Mouse (Mus musculus) spleen, postnatal 4 days (tissue): Measurements from ENCODE around the gene Avpr2.
A peak's percentile ranks its signal among the peaks of the same experiment; 100 is the strongest.

Experiments
- DNase-seq, 2 experiments: peaks; one replicate each; pipeline ENCODE4 v3.0.0; 2022; ENCODE audit warnings: low spot score in 2 of 2

The Avpr2 gene

DNA sequence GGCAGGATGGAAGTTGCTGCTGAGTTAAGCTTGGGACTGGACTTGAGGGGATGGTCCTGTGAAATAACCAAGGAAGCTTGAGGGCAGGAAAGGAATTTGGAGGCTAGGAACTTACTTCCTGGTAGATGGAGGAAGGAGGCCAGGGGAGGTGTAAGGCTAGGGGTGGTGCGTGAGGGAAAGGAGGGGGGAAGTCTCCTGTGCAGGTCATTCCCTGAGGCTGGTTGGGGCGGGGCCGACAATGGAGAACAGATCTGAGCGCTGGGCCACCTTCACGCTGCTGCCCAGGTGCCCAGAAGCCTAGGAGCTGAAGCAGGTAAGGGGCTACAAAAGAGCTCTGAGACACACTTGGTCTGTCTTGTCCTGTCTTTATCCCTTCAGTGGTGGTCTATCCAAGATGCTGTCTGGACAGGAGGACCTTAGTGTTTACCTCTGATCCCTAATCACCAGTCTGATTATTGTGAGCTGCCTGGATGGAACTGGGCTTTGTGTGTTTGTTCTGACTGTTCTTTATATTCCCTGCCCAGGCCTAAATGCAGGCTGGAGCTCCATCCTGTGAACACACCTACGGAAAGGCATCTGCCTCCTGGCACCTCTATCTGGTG is at the start of gene Avpr2:
Gene Avpr2, plus strand, starts transcription at position 552 of the 602 bp plus-strand sequence.
- no peak for DNase-seq

DNA sequence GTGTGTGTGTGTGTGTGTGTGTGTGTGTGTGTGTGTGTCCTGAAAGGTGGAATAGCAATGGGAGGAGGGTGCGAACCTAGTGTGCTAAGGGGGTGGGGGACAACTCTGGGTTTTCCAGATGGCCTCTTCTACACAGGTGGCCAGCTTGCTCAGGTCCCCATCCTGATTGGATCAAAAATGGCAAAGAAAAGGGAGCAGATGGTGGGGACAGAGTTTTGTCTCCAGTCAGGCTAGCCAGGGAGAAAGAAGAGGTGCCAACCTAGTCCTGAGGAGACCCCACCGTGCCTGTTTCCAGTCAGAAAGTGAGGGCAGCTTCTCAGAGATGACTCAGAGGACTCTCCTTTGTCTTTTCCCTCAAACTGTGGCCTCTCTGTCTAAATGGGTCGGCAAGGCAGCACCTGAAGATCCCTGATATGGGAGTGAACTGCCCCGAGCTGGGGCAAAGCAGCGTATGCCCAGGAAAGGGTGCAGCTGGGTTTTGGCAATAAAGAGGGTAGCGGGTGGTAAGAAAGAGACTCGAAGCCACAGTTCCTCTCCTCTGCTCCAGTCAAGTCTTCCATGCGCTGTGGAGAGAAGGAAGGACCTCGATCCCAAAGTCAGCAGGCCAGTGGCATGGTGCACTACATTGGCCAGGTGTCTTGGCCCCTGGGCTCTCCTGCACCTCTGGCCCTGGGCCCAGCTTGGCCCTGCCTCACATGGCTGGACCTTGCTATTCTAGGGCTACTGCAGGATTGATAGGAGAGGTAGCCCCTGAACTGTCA is 37.4 kb upstream of the Avpr2 start:
- no peak for DNase-seq

DNA sequence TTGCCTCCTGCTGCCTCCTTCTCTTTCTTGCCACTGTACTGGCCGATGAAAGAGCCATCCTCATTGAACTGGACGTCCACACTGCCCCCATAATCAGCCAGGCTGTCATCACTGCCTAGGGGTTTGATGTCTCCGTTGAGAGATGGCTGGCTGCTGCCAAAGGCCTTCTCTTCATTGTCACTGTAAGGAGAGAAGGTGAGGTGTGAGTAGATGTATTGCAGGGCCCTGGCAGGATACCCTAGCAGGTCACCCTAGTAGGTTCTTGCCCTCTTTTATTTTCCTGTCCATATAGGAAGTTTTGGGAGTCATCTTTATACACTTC is 36.9 kb upstream of the Avpr2 start:
- no peak for DNase-seq

DNA sequence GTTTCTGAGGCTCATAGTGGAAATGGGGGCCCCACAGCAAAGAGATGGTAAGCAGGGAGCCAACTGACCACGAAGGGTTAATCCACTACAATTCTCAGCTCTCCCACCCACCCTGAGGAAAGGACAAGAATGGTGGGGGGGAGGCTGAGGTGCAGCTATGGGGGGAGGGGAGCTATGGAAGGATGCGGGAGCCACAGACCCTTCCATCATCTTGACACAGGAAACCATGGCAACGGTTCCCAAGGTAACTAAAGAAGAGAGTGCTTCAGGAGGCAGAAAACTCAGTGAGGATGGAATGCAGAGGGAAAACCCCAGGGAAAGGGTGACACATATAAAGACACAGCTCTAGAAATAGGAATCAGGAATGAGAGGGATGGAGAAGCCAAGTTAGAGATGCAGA is 27.2 kb upstream of the Avpr2 start:
- DNase-seq: no peak

DNA sequence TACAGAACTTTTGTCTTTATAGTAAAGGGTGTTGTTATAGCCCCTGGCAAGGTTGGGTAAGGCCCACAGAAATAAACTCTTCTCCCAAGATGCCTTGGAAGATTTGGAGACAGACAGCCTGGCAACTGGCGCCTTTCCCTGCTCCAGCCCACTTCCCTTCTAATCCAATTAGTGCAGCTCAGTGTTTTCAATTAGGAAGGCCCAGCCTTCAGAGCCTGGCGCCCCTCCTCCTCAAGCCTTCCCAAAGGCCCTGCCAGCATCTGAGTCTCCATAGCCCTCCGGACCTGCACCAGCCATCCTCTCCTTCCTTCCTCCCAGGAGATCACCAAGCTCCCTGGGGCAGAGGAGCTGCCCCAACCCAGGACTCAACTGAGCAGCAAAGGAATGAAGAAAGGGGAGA is 24.6 kb upstream of the Avpr2 start:
- no peak for DNase-seq

DNA sequence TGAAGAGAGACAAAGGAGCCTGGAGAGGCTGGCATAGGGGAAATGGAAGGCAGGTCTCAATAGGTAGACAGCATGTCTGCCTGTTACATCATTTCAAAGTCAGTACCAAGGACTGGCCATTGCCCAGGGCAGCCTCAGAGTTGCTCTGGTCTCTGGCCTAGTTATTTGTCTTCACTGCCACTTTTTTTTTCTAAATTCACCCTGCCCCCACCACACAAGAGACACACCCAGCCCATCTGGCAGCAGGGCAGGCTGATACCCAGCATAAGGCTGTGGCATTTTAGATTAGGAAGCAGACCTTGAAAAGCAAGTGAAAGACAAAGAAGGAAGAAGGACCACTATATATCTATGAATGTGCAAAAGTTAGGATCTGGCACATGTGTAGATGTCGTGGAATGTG is 24.1 kb upstream of the Avpr2 start:
- DNase-seq: peak in 1 of 2 experiments; percentile 28

DNA sequence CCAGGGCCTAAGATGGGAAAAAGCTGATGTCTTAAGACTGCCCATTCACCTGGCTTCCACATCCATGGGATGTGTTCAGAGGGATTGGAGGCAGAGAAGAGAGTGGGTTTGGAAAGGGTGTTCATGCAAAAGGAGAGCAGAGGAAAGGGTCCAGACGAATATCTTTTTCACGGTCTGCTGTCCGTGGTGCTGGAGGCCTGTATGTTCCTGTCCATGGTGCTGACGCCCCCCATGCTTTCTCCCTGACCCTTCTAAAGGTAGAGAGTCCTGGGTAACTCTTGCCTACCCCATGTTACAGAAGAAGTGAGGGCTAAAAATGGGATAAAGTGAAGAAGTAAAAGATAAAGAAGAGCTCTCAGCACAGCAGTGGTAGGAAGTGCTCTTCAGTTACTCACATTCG is 22.6 kb upstream of the Avpr2 start:
- DNase-seq: peak in 1 of 2 experiments; percentile 30

DNA sequence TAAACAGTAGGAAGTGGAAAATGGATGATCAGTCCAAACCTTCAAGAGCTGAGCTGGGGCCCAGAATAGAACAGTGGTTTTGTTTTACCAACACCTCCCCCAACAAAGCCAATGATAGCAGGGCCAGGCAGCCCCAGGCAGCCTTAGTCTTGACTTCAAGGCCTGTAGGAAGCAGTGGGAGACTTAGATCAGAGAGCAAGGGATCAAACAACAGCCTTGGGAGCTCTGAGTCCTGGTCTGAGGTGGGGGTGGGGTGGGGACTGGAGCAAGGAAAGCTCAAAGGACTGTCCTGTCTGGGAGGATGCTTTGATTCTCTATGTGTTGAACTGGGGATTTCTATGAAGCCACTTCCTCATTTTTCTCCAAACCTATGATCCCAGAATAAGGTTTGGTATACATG is 20.4 kb upstream of the Avpr2 start:
- DNase-seq: no peak

DNA sequence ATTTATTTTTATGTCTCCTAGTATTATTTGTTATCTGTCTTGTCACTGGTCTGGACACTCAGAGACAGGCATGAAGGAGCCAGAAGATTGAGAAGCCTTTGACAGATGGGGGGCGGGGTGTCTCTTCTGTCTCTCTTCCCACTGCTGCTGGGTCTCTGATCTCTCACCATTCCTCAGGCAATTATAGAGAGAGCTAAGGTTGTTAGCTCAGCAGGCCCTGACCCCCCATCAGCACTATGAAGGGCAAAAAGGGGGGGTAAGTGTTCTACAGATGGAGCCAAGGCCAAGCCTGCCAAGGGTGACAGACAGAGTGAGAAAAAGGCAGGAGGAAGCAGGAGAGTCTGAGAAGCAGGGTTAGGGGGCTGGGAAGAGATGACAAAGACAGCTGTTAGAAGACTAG is 19.9 kb upstream of the Avpr2 start:
- DNase-seq: no peak

DNA sequence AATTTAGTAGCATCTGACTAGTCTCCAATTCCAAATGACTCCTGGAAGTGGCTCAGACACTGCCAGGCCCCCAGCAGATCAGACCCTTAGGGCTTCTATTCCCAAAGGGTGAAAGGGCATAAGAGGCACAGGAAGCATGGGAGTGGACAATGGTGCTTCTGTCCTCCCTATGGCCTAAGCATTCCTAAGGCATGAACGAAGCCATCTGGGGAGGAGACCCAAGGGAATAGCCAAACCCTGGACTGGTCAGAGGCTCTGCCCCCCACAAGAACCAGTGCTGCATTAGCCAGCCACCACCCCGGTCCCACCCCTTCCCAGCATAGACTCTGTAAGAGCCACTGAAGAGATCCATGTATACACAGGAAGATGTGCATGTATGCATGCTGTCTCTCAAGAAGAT is 16.0 kb upstream of the Avpr2 start:
- DNase-seq: no peak

DNA sequence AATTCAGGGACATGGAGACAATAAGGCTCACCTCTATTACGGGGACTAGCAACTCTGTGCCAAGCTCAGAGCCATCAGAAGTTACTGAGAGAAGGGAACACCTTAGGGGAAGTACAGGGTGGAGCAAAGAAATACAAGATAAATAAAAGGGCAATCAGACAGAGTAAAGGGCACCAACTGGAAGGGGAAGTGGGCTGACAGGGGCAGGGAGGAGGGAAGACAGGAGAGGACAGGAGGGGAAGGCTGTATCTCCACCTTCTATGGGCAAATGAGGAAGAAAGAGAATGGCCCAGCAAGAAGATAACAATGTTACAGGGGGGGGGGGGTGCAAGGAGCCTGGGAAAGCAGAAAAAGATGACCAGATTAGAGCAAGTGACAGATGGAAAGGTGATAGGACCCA is 14.9 kb upstream of the Avpr2 start:
- DNase-seq: no peak

DNA sequence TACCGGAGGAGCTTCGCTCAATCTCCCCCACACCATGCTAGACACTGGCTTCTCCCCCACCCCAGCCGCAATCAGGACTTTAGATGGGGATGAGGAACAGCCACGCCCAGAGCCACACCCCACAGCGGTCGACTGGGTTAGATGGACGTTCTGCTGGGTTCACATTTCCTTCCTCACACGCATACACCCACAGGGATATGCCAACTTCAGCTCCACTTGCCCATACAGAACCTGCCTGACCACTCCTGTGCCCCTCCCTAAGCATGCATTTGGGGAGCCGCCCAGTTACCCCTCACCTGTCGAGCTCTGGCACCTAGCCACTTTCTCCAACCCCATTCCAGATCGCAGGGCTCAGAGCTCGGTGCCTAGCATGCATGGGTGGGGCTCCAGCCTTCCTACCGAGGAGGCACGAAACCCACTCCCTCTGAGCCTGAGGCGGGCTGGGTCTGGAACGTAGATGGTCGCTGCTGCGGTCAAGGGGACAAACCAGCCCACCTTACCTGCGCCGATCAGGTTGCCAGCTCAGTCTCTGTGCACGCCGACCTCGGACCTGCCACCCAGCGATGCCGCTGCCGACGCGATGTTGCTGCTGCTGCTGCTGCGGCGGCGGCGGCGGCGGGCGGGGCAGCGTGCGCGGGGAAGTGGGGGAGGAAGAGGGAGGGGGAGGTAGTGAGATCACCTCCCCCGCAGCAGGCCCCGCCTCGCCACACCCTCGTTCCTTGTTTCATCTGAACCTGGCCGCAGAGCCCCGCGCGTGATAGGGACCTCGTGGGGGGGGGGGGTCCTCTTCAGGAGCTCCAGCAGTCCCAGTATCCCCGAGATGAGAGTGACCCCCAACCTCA is 11.5 kb upstream of the Avpr2 start:
- peak in 1 of 2 experiments; percentile 28 for DNase-seq

DNA sequence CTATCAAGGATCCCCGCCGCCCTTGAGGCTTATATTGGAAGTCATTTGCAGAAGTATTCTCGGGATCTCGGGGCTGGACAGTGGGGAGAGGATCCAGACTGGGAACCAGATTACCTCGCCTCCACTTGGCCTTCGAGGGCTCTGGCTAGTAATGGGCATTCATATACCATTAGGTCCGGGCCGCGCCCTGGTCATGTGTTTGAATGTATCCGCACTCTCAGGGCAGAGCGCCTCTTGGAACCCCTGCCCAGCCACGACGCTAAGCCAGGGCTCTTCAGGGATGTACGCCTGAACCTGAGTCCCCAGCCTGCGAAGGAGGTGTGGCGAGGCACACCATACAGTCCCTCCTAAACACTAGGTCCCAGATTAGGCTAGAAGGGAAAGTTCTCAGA is 10.9 kb upstream of the Avpr2 start:
- DNase-seq: no peak

DNA sequence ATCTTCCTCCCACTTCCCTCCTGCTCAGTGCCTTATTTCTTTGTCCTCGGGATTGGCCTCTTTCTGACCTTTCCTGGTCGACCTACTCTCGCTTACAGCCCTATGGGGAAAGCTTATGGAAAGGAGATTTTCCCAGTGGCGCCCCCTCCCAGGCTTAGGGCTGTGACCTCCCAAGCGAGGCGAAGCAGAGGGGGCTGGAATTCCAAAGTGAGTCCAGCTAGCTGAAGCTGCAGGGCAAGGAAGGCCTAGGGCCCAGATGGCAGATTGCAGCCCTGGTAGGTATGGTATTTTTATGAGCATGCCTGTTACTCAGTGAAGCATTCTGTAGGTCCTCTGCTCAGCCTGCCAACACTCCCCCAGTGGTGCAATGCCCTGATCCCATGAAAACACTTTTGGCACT is 10.4 kb upstream of the Avpr2 start:
- DNase-seq: no peak

DNA sequence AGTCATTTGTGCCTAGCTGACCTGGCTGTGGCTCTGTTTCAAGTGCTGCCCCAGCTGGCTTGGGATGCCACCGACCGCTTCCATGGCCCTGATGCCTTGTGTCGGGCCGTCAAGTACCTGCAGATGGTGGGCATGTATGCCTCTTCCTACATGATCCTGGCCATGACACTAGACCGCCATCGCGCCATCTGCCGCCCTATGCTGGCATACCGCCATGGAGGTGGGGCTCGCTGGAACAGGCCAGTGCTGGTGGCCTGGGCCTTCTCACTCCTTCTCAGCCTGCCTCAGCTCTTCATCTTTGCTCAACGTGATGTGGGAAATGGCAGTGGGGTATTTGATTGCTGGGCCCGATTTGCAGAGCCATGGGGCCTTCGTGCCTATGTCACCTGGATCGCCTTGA is 931 bp downstream of the Avpr2 start:
- no peak for DNase-seq

DNA sequence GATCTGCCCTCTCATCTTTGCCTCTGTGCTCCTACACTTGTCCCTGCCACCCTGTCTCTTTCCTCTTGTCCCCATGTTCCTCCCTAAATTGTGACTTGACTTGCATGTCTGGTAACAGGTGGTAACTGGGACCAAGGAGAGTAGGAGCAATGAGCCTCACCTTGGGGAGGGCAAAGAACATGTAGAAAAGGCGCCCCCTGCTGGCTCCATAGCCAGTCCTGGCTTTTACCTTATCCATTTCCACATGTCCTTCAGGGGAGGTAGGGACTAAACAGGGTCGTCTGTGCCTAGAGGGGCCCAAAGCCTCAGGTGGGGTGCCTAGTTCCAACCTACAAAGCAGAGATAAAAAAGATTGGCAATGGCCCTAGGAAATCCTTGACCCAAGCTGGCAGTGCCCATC is 3.8 kb downstream of the Avpr2 start, which contains the start of gene L1cam:
Gene L1cam, minus strand, starts transcription at position 387 of the 400 bp plus-strand sequence.
- peak; percentile 42 to 82 for DNase-seq

DNA sequence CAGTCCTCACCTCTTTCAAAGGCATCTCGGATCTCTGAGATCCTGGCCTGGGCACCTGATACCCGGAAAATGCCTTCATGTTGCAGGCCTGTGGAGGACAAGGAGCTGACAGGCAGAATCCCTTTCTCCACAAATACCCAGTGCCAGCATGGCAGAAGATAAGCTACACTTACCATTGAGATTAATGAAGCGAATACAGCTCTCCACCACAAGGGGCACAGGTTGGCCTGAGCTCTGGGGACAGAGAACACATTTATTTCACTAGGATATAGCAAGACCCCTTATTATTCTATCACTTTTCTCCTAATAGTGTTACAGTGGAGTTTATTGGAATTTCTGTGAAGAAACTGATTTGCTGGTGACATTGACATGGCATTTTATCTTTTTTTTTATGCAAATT is 6.1 kb downstream of the Avpr2 start:
- DNase-seq: no peak

DNA sequence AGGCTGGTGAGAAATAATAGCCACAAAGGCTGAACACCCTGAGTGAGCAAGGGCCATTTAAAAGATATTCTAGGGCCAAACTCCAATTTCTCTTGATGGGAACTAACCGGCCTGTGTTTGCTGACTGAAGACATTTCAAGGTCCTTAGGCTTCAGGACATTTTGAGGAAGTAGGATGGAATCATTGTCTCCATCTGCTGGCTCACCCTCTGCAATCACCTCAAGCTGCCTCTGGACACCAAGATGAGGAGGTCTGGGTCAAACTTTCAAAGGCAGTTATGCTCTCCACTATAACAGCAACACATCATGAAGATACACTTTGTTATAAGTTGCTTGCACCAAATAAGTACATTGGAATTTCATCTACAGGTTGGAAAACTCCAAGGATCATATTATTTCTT is 18.1 kb downstream of the Avpr2 start:
- DNase-seq: no peak

DNA sequence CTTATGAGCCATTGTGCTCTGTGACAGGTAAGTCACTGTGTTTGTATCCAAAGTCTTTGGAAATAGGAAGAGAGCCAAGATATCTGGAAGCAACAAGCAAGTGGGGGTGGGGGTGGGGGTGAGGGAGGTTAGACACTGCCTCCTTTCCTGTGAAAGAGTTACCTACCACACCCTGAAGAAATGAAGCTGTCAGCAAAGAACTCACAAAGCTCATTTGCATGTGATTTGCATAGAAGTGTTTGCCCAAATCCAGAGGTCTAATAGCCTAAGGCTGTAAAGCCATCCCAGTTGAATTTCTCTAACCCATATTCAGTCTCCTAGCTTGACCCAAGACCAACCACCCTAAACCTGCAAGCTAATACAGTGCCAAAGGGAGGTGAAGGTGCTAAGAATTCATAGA is 18.5 kb downstream of the Avpr2 start:
- DNase-seq: no peak

DNA sequence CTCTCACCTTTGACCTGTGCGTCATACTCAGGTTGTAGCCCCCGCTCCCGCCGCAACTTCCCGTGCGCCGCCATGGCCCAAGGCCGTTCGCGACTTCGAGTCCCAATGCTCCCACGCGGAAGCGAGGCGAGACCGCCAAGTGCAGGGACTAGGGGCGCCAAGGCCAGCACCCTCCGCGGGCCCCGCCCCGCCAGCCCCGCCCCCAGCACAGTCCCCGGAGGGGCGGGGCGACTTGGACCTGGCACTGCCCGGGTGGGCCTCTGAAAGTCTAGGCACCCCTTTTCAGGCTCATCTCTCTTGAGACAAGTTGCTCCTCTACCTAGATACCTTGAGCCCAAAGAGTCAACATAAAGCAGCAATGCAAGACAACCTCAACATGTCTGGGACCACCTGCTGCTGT is 19.3 kb downstream of the Avpr2 start:
- DNase-seq: peak; percentile 63 to 81

DNA sequence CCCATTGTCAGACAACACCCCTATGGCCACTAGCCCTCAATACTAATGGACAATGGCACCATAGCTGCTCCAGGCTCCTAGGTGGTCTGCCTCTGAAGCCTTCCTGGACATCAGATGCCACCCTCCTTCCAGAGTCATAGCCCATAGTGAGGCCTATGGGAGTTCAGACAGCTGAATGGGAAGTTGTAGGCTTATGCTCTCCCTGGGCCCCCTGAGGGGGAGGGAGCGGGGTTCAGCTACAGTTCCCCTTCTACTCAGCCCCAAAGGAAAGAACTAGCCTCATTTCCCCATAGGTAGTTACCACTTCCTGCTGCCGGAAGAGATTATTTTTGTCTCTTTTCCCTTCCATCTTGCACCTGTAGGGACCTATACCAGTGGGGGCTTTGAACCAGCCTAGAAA is 19.7 kb downstream of the Avpr2 start:
- peak; percentile 51 to 72 for DNase-seq

DNA sequence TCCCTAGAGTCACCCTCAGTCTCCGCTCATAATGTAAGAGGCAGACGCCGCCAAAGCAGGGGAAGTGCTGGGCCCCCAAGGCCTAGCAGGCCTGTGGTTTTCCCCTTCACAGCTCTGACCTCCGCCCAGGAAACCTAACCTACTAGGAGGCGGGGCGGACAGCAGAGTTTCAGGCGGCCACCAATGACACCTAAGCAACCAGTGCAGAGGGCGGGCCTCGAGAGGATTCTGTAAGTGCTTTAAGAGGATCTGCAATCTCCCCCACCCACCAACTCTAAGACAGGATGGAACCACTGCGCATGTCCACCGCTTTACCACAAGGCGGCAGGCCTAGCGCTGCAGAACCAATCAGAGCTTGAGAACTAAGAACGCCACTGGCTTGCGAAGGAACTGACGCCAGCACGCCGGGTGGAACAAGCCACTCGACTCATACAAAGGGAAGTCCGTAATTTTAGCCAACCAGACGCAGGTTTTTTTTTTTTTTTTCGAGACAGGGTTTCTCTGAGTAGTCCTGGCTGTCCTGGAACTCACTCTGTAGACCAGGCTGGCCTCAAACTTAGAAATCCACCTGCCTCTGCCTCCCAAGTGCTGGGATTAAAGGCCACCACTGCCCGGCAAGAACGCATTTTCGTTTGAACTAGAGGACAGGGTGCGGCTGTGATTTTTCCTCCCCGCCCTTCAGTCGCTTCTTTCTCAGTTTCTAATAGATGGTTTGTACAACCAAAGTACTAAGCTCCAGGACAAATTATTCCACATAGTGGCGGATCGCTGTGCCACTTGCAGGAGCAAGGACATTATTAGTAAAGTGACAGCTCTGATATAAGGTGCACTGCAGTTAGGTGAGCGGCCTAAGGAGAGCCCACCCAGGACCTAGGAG is 23.2 kb downstream of the Avpr2 start:
- peak; percentile 87 to 88 for DNase-seq
